Mouse (Mus musculus) thymus, adult 2 months (tissue): Measurements from ENCODE around the gene Eif6. TPM values are rescaled to one million over a fixed set of nuclear protein-coding genes. Genes with fewer than 3 reads are reported as not detected.
A peak's percentile ranks its signal among the peaks of the same experiment; 100 is the strongest.

Experiments used
- DNase-seq: peaks from one replicate; pipeline ENCODE4 v3.0.0; 2021
- H3K27ac ChIP-seq: fragments of 200-500 bp; 2 replicates; pipeline ENCODE4 v1.5.1; 2012; ENCODE audit warnings: low read length, control low read depth; ENCODE audit not compliant: control insufficient read depth, insufficient read depth
- H3K27me3 ChIP-seq: fragments of 200-500 bp; 2 replicates; pipeline ENCODE4 v1.6.1; 2012; ENCODE audit warnings: mild to moderate bottlenecking, low read length, moderate library complexity, mixed read lengths; ENCODE audit not compliant: control insufficient read depth, insufficient read depth
- H3K36me3 ChIP-seq: fragments of 200-500 bp; 2 replicates; pipeline ENCODE4 v1.6.1; 2012; ENCODE audit warnings: mild to moderate bottlenecking, low read length, moderate library complexity; ENCODE audit not compliant: control insufficient read depth, insufficient read depth
- H3K4me1 ChIP-seq: fragments of 200-500 bp; replicated peaks from 2 replicates; pipeline ENCODE4 v1.6.1; 2012; ENCODE audit warnings: low read length; ENCODE audit not compliant: control insufficient read depth, insufficient read depth
- H3K4me3 ChIP-seq: fragments of 200-500 bp; 2 replicates; pipeline ENCODE4 v1.5.1; 2012; ENCODE audit warnings: mild to moderate bottlenecking, low read length, control low read depth, moderate library complexity; ENCODE audit not compliant: control insufficient read depth, insufficient read depth
- CTCF ChIP-seq: fragments of 200-500 bp; IDR thresholded peaks from 2 replicates; pipeline ENCODE4 v1.5.1; 2012; ENCODE audit warnings: mild to moderate bottlenecking, control low read depth, low read length, moderate library complexity, borderline replicate concordance; ENCODE audit not compliant: control insufficient read depth, poor library complexity, insufficient read depth; ENCODE audit errors: extremely low read depth
- POLR2A ChIP-seq: fragments of 200-500 bp; IDR thresholded peaks from 2 replicates; pipeline ENCODE4 v1.6.1; 2012; ENCODE audit warnings: mild to moderate bottlenecking, low read length, control low read depth, moderate library complexity; ENCODE audit not compliant: control insufficient read depth, poor library complexity, insufficient read depth; ENCODE audit errors: extremely low read depth
- WGBS: fragments of 180-500 bp; shearing (Covaris S2); methylation state at CpG from one replicate; pipeline ENCODE4 v1.1.7; 2018; 5-methylcytosine and 5-hydroxymethylcytosine counted together
- polyA plus RNA-seq: library from polyadenylated mRNA; depleted of rRNA; stranded (reverse); fragments of >200 nt; gene quantifications from 2 replicates; pipeline ENCODE4 v1.2.3, GENCODE M21; 2012

Gene Eif6
- polyA plus RNA-seq, 1 experiment, result 174 TPM

DNA sequence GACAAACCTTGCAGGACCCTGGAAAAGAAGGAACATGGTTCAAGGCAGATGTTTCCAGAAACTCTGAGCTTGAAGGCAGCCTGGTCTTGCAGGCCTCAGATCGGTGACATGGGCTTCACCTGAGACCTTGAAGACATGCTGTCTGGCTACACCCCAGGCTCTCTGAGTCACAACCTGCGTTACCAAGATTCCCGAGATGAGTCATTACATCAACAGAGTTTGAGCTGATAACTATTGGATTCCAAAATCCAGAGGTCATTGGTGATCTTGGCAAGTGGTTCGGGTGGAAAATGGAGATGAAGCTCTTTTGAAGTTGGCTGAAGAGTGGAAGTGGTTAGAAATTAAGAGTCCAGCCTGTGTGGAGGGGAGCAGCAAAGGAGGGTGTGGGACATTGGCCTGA lies 17.1 kb downstream of the Eif6 start:
- no peak for DNase-seq
- Histone ChIP-seq H3K36me3 (no peaks in the 10 kb centered on the region), H3K27me3 (no peaks in the 10 kb centered on the region), H3K4me3 (no peak overlapping the region), H3K27ac (no peak overlapping the region), H3K4me1 (no peaks in the 10 kb centered on the region)
- WGBS, result 91% methylated on average over 4 of the region's 4 CpGs
- TF ChIP-seq CTCF (no peak), POLR2A (no peak)

DNA sequence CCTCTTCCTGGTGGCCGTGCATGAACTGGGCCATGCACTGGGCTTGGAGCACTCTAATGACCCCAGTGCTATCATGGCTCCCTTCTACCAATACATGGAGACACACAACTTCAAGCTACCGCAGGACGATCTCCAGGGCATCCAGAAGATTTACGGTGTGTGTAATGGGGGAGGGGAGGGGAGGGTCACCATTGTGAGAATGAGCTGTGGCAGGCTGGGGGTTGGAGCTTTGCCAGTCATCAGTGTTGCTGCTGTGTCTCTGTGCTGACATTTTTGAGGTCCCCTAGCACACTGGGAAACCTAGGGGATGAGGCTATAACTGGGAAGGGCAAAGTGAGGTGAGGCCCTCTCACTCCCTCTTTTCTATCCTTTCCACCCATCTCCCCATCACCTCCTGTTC lies 19.3 kb downstream of the Eif6 start:
- no peak overlapping the region for H3K4me3 ChIP-seq
- no peaks in the 10 kb centered on the region for H3K4me1 ChIP-seq
- 72% methylated on average over 4 of the region's 4 CpGs for WGBS
- TF ChIP-seq POLR2A, result no peak
- no peak for TF ChIP-seq CTCF
- H3K27ac ChIP-seq, result no peak overlapping the region
- H3K27me3 ChIP-seq, result no peaks in the 10 kb centered on the region
- no peaks in the 10 kb centered on the region for H3K36me3 ChIP-seq
- DNase-seq, result no peak

DNA sequence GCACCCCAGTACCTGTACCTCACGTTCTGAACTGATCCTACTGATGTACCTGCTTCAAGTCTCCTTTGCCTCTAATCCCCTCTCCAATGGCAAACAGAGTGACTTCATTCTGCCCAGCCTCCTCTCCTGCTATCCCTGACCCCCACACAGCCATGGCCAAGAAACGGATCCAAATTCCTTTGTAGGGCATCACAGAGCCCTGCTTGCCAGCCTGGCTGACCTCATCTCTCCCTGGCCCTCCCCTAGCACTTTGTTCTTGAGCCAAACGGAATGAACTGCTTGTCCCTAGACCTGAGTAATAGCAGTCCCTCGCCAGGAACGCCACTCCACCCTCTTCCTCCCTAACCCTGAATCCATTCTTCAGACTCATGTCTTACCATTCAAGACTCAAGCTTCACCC lies 20.2 kb downstream of the Eif6 start:
- H3K4me1 ChIP-seq, result no peaks in the 10 kb centered on the region
- H3K36me3 ChIP-seq, result no peaks in the 10 kb centered on the region
- no peak for DNase-seq
- H3K27ac ChIP-seq, result no peak overlapping the region
- no peak for TF ChIP-seq POLR2A
- TF ChIP-seq CTCF, result no peak
- 92% methylated on average over 5 of the region's 5 CpGs for WGBS
- H3K27me3 ChIP-seq, result no peaks in the 10 kb centered on the region
- H3K4me3 ChIP-seq, result no peak overlapping the region

- no peak overlapping the region for H3K27ac ChIP-seq
- TF ChIP-seq CTCF, result no peak
- no peak for TF ChIP-seq POLR2A
- no peaks in the 10 kb centered on the region for H3K4me1 ChIP-seq
- 92% methylated on average over 6 of the region's 6 CpGs for WGBS
- no peaks in the 10 kb centered on the region for H3K27me3 ChIP-seq
- no peak overlapping the region for H3K4me3 ChIP-seq
- DNase-seq, result no peak
- H3K36me3 ChIP-seq, result no peaks in the 10 kb centered on the region
Measured at GRCm38 (mm10) chr2:155805925-155806255, 20.8 kb downstream of the Eif6 start.

DNA sequence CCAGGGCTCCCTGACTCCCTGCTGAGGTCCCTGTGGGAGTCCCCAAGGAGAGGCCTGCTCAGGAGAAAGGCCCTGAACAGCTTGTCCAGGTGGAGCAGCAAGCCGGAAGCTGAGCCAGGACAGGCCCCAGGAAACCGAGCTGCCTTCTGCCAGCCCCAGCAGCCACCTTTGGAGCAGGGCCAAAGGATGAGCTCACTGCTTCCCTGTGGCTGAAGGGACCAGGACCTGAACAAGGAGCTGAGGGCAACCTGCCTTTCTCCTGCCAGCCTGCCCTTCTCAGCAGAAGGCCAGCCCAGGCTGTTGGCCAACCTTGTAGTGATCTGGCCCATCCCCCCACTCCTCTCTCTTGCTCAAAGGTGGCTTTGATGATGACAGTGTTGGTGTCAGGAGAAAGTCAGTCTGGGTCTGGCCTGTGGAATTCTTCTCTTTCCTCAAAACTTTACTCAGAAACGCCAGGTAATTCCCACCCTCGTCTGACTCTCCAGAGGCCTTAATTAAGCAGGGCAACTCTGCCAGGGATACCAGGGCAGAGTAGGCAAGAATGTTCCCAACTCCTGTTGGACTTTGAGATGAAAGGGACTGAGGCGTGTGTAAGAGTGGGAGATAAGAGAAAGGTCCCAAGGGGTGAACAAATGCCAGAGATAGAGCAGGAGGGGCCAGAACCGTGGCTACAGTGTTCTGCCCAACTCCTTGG lies 21.3 kb downstream of the Eif6 start:
- no peak overlapping the region for H3K4me3 ChIP-seq
- 72% methylated on average over 6 of the region's 6 CpGs for WGBS
- TF ChIP-seq POLR2A, result no peak
- no peak for TF ChIP-seq CTCF
- no peaks in the 10 kb centered on the region for H3K27me3 ChIP-seq
- no peak overlapping the region for H3K27ac ChIP-seq
- no peaks in the 10 kb centered on the region for H3K36me3 ChIP-seq
- H3K4me1 ChIP-seq, result no peaks in the 10 kb centered on the region
- DNase-seq, result no peak

DNA sequence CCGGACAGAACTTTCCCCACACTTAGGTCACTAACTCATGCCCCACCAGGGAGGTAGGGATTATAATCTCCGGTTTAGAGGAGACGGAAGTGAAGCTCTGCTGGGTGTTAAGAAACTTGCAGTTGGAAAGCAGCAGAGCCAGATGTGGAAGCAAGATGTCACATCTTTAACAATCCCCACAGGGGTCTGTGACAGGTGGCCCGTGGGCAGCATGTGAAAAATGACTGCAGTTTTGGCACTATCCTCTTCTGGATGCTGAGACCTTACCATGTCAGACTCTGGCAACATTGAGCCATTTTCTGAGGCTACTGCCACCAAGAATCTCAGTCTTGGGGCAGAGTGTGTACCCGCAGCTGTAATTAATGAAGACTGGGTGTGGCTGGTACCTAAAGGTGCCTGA lies 22.7 kb downstream of the Eif6 start:
- 78% methylated on average over 5 of the region's 5 CpGs for WGBS
- H3K4me3 ChIP-seq, result no peak overlapping the region
- no peaks in the 10 kb centered on the region for H3K4me1 ChIP-seq
- no peak overlapping the region for H3K27ac ChIP-seq
- DNase-seq, result no peak
- no peaks in the 10 kb centered on the region for H3K36me3 ChIP-seq
- H3K27me3 ChIP-seq, result no peaks in the 10 kb centered on the region
- TF ChIP-seq POLR2A (no peak), CTCF (no peak)

- DNase-seq, result peak; percentile 29
- Histone ChIP-seq H3K4me1 (no peaks in the 10 kb centered on the region), H3K36me3 (no peaks in the 10 kb centered on the region), H3K4me3 (no peak overlapping the region), H3K27ac (no peak overlapping the region), H3K27me3 (no peaks in the 10 kb centered on the region)
- TF ChIP-seq POLR2A, result no peak
- no peak for TF ChIP-seq CTCF
- 70% methylated on average over 3 of the region's 3 CpGs for WGBS
Measured at GRCm38 (mm10) chr2:155802761-155803160, 24.0 kb downstream of the Eif6 start.
